Mouse (Mus musculus) CH12.LX (cell line): ENCODE data around the gene Rad23b. TPM values are rescaled to one million over a fixed set of nuclear protein-coding genes. Genes with fewer than 3 reads are reported as not detected.

Source experiments
- DNase-seq: peaks from one replicate; pipeline ENCODE4 v3.0.0-alpha.2; 2013; ENCODE audit errors: extremely low read depth
- H3K27ac ChIP-seq: 2 replicates; pipeline ENCODE4 v1.5.1; 2012; ENCODE audit warnings: low read depth, mild to moderate bottlenecking, control low read depth, moderate library complexity; ENCODE audit not compliant: insufficient read depth
- H3K27me3 ChIP-seq: replicated peaks from 2 replicates; pipeline ENCODE3; 2012; ENCODE audit warnings: inconsistent platforms
- H3K36me3 ChIP-seq, 2 experiments: replicated peaks in 1 of 2; 2 replicates each; pipeline versions ENCODE3 to v1.6.1; 2012; ENCODE audit warnings: inconsistent platforms in 1 of 2, low read length in 1 of 2, mild to moderate bottlenecking in 1 of 2, mixed read lengths in 1 of 2, moderate library complexity in 1 of 2; ENCODE audit not compliant: control insufficient read depth in 1 of 2, insufficient read depth in 1 of 2
- H3K4me1 ChIP-seq, 2 experiments: 2 replicates each; pipeline ENCODE4 v1.6.1; 2012; ENCODE audit warnings: inconsistent platforms in 1 of 2, moderate library complexity in 1 of 2; ENCODE audit not compliant: insufficient read depth in 2 of 2, control insufficient read depth in 1 of 2
- H3K4me2 ChIP-seq: 2 replicates; pipeline ENCODE4 v1.6.1; 2012; ENCODE audit warnings: low read depth, mild to moderate bottlenecking, control low read depth; ENCODE audit not compliant: poor library complexity, insufficient read depth, severe bottlenecking
- H3K4me3 ChIP-seq, 3 experiments: fragments of 150-350 bp in 1 of 3; sonication (generic) in 1 of 3; replicated peaks in 1 of 3; 2 replicates each; pipeline versions ENCODE3 to v1.5.1; 2011 to 2012; ENCODE audit warnings: low read depth in 2 of 3, low read length in 2 of 3, mild to moderate bottlenecking in 2 of 3, moderate library complexity in 2 of 3, control low read depth in 1 of 3, improper control_type of control experiment in 1 of 3, inconsistent platforms in 1 of 3, mixed read lengths in 1 of 3; ENCODE audit not compliant: poor library complexity in 1 of 3
- H3K79me2 ChIP-seq: replicated peaks from 2 replicates; pipeline ENCODE4 v1.6.1; 2012; ENCODE audit warnings: mild to moderate bottlenecking, moderate library complexity; ENCODE audit not compliant: control insufficient read depth, poor library complexity, insufficient read depth, severe bottlenecking; ENCODE audit errors: extremely low read depth
- H3K9ac ChIP-seq: 2 replicates; pipeline ENCODE4 v1.6.1; 2012; ENCODE audit warnings: low read depth, mild to moderate bottlenecking, control low read depth, moderate library complexity; ENCODE audit not compliant: insufficient read depth
- H3K9me3 ChIP-seq: replicated peaks from 2 replicates; pipeline ENCODE3; 2012; ENCODE audit warnings: low read length, inconsistent platforms, mixed read lengths
- CHD2 ChIP-seq: IDR thresholded peaks from 2 replicates; pipeline ENCODE4 v1.6.1; 2011; ENCODE audit warnings: low read length, improper control_type of control experiment
- E2F4 ChIP-seq: IDR thresholded peaks from 2 replicates; pipeline ENCODE4 v1.6.1; 2011; ENCODE audit warnings: low read depth, low read length, improper control_type of control experiment; ENCODE audit not compliant: insufficient replicate concordance
- ELF1 ChIP-seq: IDR thresholded peaks from 2 replicates; pipeline ENCODE4 v1.6.1; 2014; ENCODE audit warnings: low read depth, mild to moderate bottlenecking, inconsistent platforms, low read length, improper control_type of control experiment
- EP300 ChIP-seq: IDR thresholded peaks from 2 replicates; pipeline ENCODE4 v1.6.1; 2011; ENCODE audit warnings: low read length, improper control_type of control experiment
- ETS1 ChIP-seq: conservative IDR thresholded peaks from 2 replicates; pipeline ENCODE4 v1.6.1; 2012; ENCODE audit warnings: low read depth, mild to moderate bottlenecking, inconsistent platforms, low read length, improper control_type of control experiment, moderate library complexity
- GABPA ChIP-seq: IDR thresholded peaks from 2 replicates; pipeline ENCODE4 v1.6.1; 2012; ENCODE audit warnings: low read depth, low read length, improper control_type of control experiment, inconsistent platforms; ENCODE audit not compliant: insufficient replicate concordance
- HCFC1 ChIP-seq: IDR thresholded peaks from 2 replicates; pipeline ENCODE4 v1.6.1; 2012; ENCODE audit warnings: low read depth, mild to moderate bottlenecking, inconsistent platforms, low read length, improper control_type of control experiment
- IRF4 ChIP-seq: IDR thresholded peaks from 2 replicates; pipeline ENCODE4 v1.6.1; 2014; ENCODE audit warnings: low read depth, mild to moderate bottlenecking, inconsistent platforms, low read length, improper control_type of control experiment
- JUN ChIP-seq: IDR thresholded peaks from 2 replicates; pipeline ENCODE4 v1.6.1; 2011; ENCODE audit warnings: low read depth, mild to moderate bottlenecking, low read length, improper control_type of control experiment, moderate library complexity; ENCODE audit not compliant: insufficient read depth
- KAT2A ChIP-seq: IDR thresholded peaks from 2 replicates; pipeline ENCODE4 v1.6.1; 2012; ENCODE audit warnings: low read length, improper control_type of control experiment, inconsistent platforms; ENCODE audit not compliant: insufficient replicate concordance
- MAZ ChIP-seq: IDR thresholded peaks from 2 replicates; pipeline ENCODE4 v1.6.1; 2012; ENCODE audit warnings: low read depth, mild to moderate bottlenecking, inconsistent platforms, low read length, improper control_type of control experiment, moderate library complexity
- MXI1 ChIP-seq: IDR thresholded peaks from 2 replicates; pipeline ENCODE4 v1.6.1; 2011; ENCODE audit warnings: mild to moderate bottlenecking, low read depth, low read length, improper control_type of control experiment
- NELFE ChIP-seq: IDR thresholded peaks from 2 replicates; pipeline ENCODE4 v1.6.1; 2011; ENCODE audit warnings: low read depth, low read length, improper control_type of control experiment
- NRF1 ChIP-seq: IDR thresholded peaks from 2 replicates; pipeline ENCODE4 v1.6.1; 2014; ENCODE audit warnings: low read depth, mild to moderate bottlenecking, inconsistent platforms, low read length, improper control_type of control experiment, moderate library complexity
- POLR2A ChIP-seq: IDR thresholded peaks from 2 replicates; pipeline ENCODE4 v1.6.1; 2011; ENCODE audit warnings: low read depth, mild to moderate bottlenecking, improper control_type of control experiment, low read length
- POLR2AphosphoS2 ChIP-seq: IDR thresholded peaks from 2 replicates; pipeline ENCODE4 v1.6.1; 2011; ENCODE audit warnings: low read depth, low read length, improper control_type of control experiment
- RAD21 ChIP-seq: IDR thresholded peaks from 2 replicates; pipeline ENCODE4 v1.6.1; 2011; ENCODE audit warnings: low read depth, mild to moderate bottlenecking, low read length, improper control_type of control experiment, moderate library complexity
- RCOR1 ChIP-seq: conservative IDR thresholded peaks from 2 replicates; pipeline ENCODE4 v1.6.1; 2012; ENCODE audit warnings: low read depth, mild to moderate bottlenecking, inconsistent platforms, low read length, improper control_type of control experiment
- SIN3A ChIP-seq: IDR thresholded peaks from 2 replicates; pipeline ENCODE4 v1.6.1; 2012; ENCODE audit warnings: low read length, improper control_type of control experiment, inconsistent platforms
- TBP ChIP-seq: conservative IDR thresholded peaks from 2 replicates; pipeline ENCODE4 v1.6.1; 2011; ENCODE audit warnings: low read depth, low read length, improper control_type of control experiment
- USF2 ChIP-seq: conservative IDR thresholded peaks from 2 replicates; pipeline ENCODE4 v1.6.1; 2011; ENCODE audit warnings: low read depth, low read length, improper control_type of control experiment
- ZC3H11A ChIP-seq: IDR thresholded peaks from 2 replicates; pipeline ENCODE4 v1.6.1; 2012; ENCODE audit warnings: low read depth, mild to moderate bottlenecking, inconsistent platforms, low read length, improper control_type of control experiment
- ZKSCAN1 ChIP-seq: IDR thresholded peaks from 2 replicates; pipeline ENCODE4 v1.6.1; 2012; ENCODE audit warnings: low read depth, inconsistent platforms, low read length, improper control_type of control experiment, borderline replicate concordance
- ZMIZ1 ChIP-seq: IDR thresholded peaks from 2 replicates; pipeline ENCODE4 v1.6.1; 2012; ENCODE audit warnings: low read depth, mild to moderate bottlenecking, inconsistent platforms, low read length, improper control_type of control experiment
- dilution Hi-C: fragments of 300-500 bp; cut with MboI; formaldehyde crosslinking; loops from 2 replicates; pipeline ENCODE4 v1.14.3; 2020; ENCODE audit warnings: low sequenced_read_pairs; ENCODE audit not compliant: extremely low pct_unique_long_range_greater_than_20kb, extremely low pct_ligation_motif_present
- in situ Hi-C: fragments of 300-500 bp; cut with MboI; formaldehyde crosslinking; loops from 3 replicates; pipeline ENCODE4 v1.14.3; 2019; ENCODE audit warnings: low sequenced_read_pairs, low pct_ligation_motif_present, low pct_unique_long_range_greater_than_20kb, mixed read lengths
- polyA plus RNA-seq: library from polyadenylated mRNA; unstranded; fragments of >175 nt; gene quantifications from 2 replicates; pipeline ENCODE4 v1.2.1, GENCODE M21; 2012; ENCODE audit warnings: low read depth; ENCODE audit not compliant: insufficient read length
- total RNA-seq, 2 experiments: library from RNA; depleted of rRNA; stranded (reverse); fragments of 300-350 nt in 1 of 2; fragments of >200 nt in 1 of 2; gene quantifications; 2 replicates each; pipeline ENCODE4 v1.2.3; 2012 to 2014

Gene Rad23b
- total and polyA plus RNA-seq, 3 experiments, result 190 to 436 (median 350) TPM

DNA sequence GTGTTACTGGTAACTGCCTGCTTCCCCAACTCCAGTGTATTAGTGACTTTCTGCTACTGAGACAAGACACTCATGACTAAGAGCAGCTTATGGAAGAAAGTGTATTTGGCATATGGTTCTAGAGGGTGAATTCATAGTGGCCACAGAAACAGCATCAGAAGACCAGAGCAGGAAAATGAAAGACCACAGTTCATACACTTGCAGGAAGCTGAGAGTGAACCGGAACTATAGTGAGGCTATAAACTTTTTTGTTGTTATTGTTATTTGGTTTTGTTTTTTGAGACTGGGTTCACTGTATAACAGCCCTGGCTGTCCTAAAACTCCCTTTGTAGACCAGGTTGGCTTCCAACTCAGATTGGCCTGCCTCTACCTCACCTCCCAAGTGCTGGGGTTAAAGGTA, 6.0 kb downstream of the Rad23b start:
- TF ChIP-seq RCOR1 (no peak), USF2 (no peak), EP300 (no peak), TBP (no peak), E2F4 (no peak), NRF1 (no peak), ZMIZ1 (no peak), KAT2A (no peak), SIN3A (no peak), GABPA (no peak), JUN (no peak), MAZ (no peak), POLR2AphosphoS2 (no peak), NELFE (no peak), ZKSCAN1 (no peak), POLR2A (no peak), IRF4 (no peak)
- Histone ChIP-seq H3K4me1 (peaks cover 5 to 64% of the 10 kb centered on the region in 2 experiments; a peak in 3 of 4 replicates), H3K36me3 (peaks cover 13 to 61% of the 10 kb centered on the region in 2 experiments), H3K9me3 (no peaks in the 10 kb centered on the region), H3K79me2 (peaks cover 91% of the 10 kb centered on the region), H3K9ac (no peak overlapping the region), H3K4me3 (no peak overlapping the region), H3K27ac (no peak overlapping the region), H3K27me3 (no peaks in the 10 kb centered on the region), H3K4me2 (0 out of 2 replicates have a peak overlapping the region, but pooled peaks have one; percentile 21)
- in situ Hi-C loops (no loop called here), dilution Hi-C loops (no loop called here)
- no peak for DNase-seq

GRCm38 (mm10) chr4:55356726-55357125, 6.9 kb downstream of the Rad23b start:
- Histone ChIP-seq H3K4me1 (peaks cover 5 to 63% of the 10 kb centered on the region in 2 experiments; a peak in 3 of 4 replicates), H3K36me3 (peaks cover 14 to 64% of the 10 kb centered on the region in 2 experiments), H3K4me3 (no peak overlapping the region), H3K9ac (no peak overlapping the region), H3K79me2 (peaks cover 89% of the 10 kb centered on the region), H3K27me3 (no peaks in the 10 kb centered on the region), H3K4me2 (no peak overlapping the region), H3K9me3 (no peaks in the 10 kb centered on the region), H3K27ac (no peak overlapping the region)
- in situ Hi-C loops (no loop called here), dilution Hi-C loops (no loop called here)
- no peak for TF ChIP-seq POLR2A
- TF ChIP-seq HCFC1, result no peak
- TF ChIP-seq ZMIZ1, result no peak
- no peak for TF ChIP-seq MXI1
- no peak for TF ChIP-seq ZKSCAN1
- no peak for TF ChIP-seq ZC3H11A
- TF ChIP-seq CHD2, result no peak
- no peak for TF ChIP-seq RCOR1
- no peak for TF ChIP-seq GABPA
- TF ChIP-seq ETS1, result no peak
- TF ChIP-seq ELF1, result no peak
- TF ChIP-seq JUN, result no peak
- TF ChIP-seq RAD21, result no peak
- no peak for DNase-seq
